In genomic region chr5:97025650-97026049, GRCm38 (mm10) we compare ENCODE assay signal across 33 mouse cellular contexts. TPM values are rescaled to one million over a fixed set of nuclear protein-coding genes. Genes with fewer than 3 reads are reported as not detected.
DNase-seq lines count a peak whose midpoint lies in the region; ATAC-seq and TF ChIP-seq lines count a peak whose summit lies in the region.
"Had no signal": no experiment of that assay in that cellular context is flagged by ENCODE, and none has a peak within 500 bp of the region (broad histone marks: within the 10 kb centered on the region; RNA-seq: fewer than 3 reads in every experiment).

No protein-coding gene starts in this region.

- H3K27me3 ChIP-seq in intestine, postnatal 0 days (replicated peaks; ENCODE audit: control insufficient read depth, insufficient read depth, low read length), result no peaks in the 10 kb centered on the region
- H3K27me3 ChIP-seq in intestine, embryonic 16.5 days (replicated peaks; ENCODE audit: control insufficient read depth, insufficient read depth, low read length), result no peaks in the 10 kb centered on the region
- H3K27me3 ChIP-seq in C2C12 (ENCODE audit: control insufficient read depth, insufficient read depth, insufficient read length), result no peaks in the 10 kb centered on the region
- H3K27me3 ChIP-seq in liver, embryonic 13.5 days, result no peaks in the 10 kb centered on the region
- H3K27me3 ChIP-seq: embryonic facial prominence, embryonic 15.5 days; forebrain, embryonic 13.5 days; heart, embryonic 13.5 days; hindbrain, embryonic 15.5 days; limb, embryonic 12.5 days; neural tube, embryonic 15.5 days; Patski had no signal

- H3K79me3 ChIP-seq in C2C12 (ENCODE audit: low read depth), result peaks cover 8% of the 10 kb centered on the region

- peaks cover 8% of the 10 kb centered on the region for H3K4me1 ChIP-seq in intestine, postnatal 0 days (replicated peaks; ENCODE audit: control insufficient read depth, insufficient read depth, low read length)
- H3K4me1 ChIP-seq in intestine, embryonic 16.5 days (ENCODE audit: control insufficient read depth, insufficient read depth, low read length), result peaks cover 10% of the 10 kb centered on the region
- peaks cover 93% of the 10 kb centered on the region for H3K4me1 ChIP-seq in liver, embryonic 13.5 days (replicated peaks)
- H3K4me1 ChIP-seq: embryonic facial prominence, embryonic 15.5 days had no signal

- H3K4me2 ChIP-seq in intestine, postnatal 0 days (replicated peaks; ENCODE audit: low read depth), result no peak overlapping the region
- H3K4me2 ChIP-seq in intestine, embryonic 16.5 days (ENCODE audit: low read depth, low read length), result no peak overlapping the region
- no peak overlapping the region for H3K4me2 ChIP-seq in liver, embryonic 13.5 days
- H3K4me2 ChIP-seq: embryonic facial prominence, embryonic 15.5 days; forebrain, embryonic 13.5 days; heart, embryonic 13.5 days; hindbrain, embryonic 15.5 days; limb, embryonic 12.5 days; neural tube, embryonic 15.5 days had no signal

- peaks cover 34% of the 10 kb centered on the region for H3K79me2 ChIP-seq in C2C12 (ENCODE audit: control insufficient read depth, insufficient read depth)

- 56% methylated on average over 6 of the region's 6 CpGs for WGBS in intestine, postnatal 0 days
- 73% methylated on average over 6 of the region's 6 CpGs for WGBS in intestine, embryonic 16.5 days
- WGBS in liver, embryonic 13.5 days (ENCODE audit: insufficient replicate concordance), result 81% methylated on average over 6 of the region's 6 CpGs

- no peak overlapping the region for H3K9ac ChIP-seq in intestine, postnatal 0 days (ENCODE audit: low read depth, low read length)
- H3K9ac ChIP-seq in intestine, embryonic 16.5 days (ENCODE audit: low read depth, low read length), result no peak overlapping the region
- no peak overlapping the region for H3K9ac ChIP-seq in liver, embryonic 13.5 days
- H3K9ac ChIP-seq: embryonic facial prominence, embryonic 15.5 days; forebrain, embryonic 13.5 days; heart, embryonic 13.5 days; hindbrain, embryonic 15.5 days; limb, embryonic 12.5 days; neural tube, embryonic 15.5 days had no signal

- no peak for TF ChIP-seq CTCF in intestine, postnatal 0 days (IDR thresholded peaks at IDR 0.05; ENCODE audit: low read depth)
- no peak for TF ChIP-seq CTCF in C2C12 (IDR thresholded peaks at IDR 0.05; ENCODE audit: control insufficient read depth, insufficient read depth, insufficient read length)

- DNase-seq in 3134 (ENCODE audit: extremely low read depth, insufficient read length, low spot score), result peak; percentile 26
- DNase-seq in liver, embryonic 13.5 days, result no peak
- DNase-seq in urinary bladder, postnatal 4 days (ENCODE audit: low spot score in 2 of 2), result no peak
- DNase-seq in embryo, embryonic 11 days, result no peak
- DNase-seq in kidney, postnatal 25 days, result no peak
- DNase-seq: cerebellum, adult 18-20 months; cerebellum, postnatal 14 days; gastrocnemius, postnatal 25 days; heart, postnatal 10 days; kidney, postnatal 14 days; lung, adult 18-20 months; lung, postnatal 4 days; midbrain, embryonic 14.5 days; right cerebral cortex, adult 18-20 months; spleen, adult 18-20 months; thymus, adult 18-20 months; thymus, postnatal 4 days had no signal

- no peak overlapping the region for H3K4me3 ChIP-seq in intestine, postnatal 0 days (ENCODE audit: low read depth, low read length)
- H3K4me3 ChIP-seq in intestine, embryonic 16.5 days (ENCODE audit: low read length), result no peak overlapping the region
- H3K4me3 ChIP-seq in C2C12 (ENCODE audit: insufficient read depth, poor library complexity, severe bottlenecking), result no peak overlapping the region
- H3K4me3 ChIP-seq in liver, embryonic 13.5 days (replicated peaks), result no peak overlapping the region
- H3K4me3 ChIP-seq: embryonic facial prominence, embryonic 10.5 days; embryonic facial prominence, embryonic 15.5 days; forebrain, embryonic 13.5 days; heart, embryonic 13.5 days; hindbrain, embryonic 10.5 days; hindbrain, embryonic 15.5 days; limb, embryonic 12.5 days; neural tube, embryonic 15.5 days had no signal

- H3K27ac ChIP-seq in intestine, postnatal 0 days (ENCODE audit: low read depth, low read length), result no peak overlapping the region
- no peak overlapping the region for H3K27ac ChIP-seq in intestine, embryonic 16.5 days (ENCODE audit: low read length)
- peak overlapping the region; percentile 19; the same call in 1 of the 2 replicates for H3K27ac ChIP-seq in liver, embryonic 13.5 days
- H3K27ac ChIP-seq: embryonic facial prominence, embryonic 10.5 days; embryonic facial prominence, embryonic 15.5 days; forebrain, embryonic 13.5 days; heart, embryonic 13.5 days; hindbrain, embryonic 10.5 days; hindbrain, embryonic 15.5 days; limb, embryonic 12.5 days; neural tube, embryonic 15.5 days; stomach, postnatal 0 days had no signal

- ATAC-seq in intestine, postnatal 0 days, result peak; percentile 40
- no peak for ATAC-seq in intestine, embryonic 16.5 days
- ATAC-seq in liver, embryonic 13.5 days (ENCODE audit: low read depth), result no peak
- ATAC-seq: forebrain, embryonic 13.5 days; inflammation-experienced regulatory T-cells, adult 6 months; lung, postnatal 0 days had no signal

- H3K9me3 ChIP-seq in intestine, postnatal 0 days (ENCODE audit: control insufficient read depth), result no peaks in the 10 kb centered on the region
- no peaks in the 10 kb centered on the region for H3K9me3 ChIP-seq in intestine, embryonic 16.5 days (ENCODE audit: control insufficient read depth, low read length)
- H3K9me3 ChIP-seq in liver, embryonic 13.5 days (replicated peaks), result no peaks in the 10 kb centered on the region
- H3K9me3 ChIP-seq: embryonic facial prominence, embryonic 10.5 days; embryonic facial prominence, embryonic 15.5 days; forebrain, embryonic 13.5 days; G1E; heart, embryonic 13.5 days; hindbrain, embryonic 10.5 days; hindbrain, embryonic 15.5 days; limb, embryonic 12.5 days; neural tube, embryonic 15.5 days had no signal

- no peak overlapping the region for H3ac ChIP-seq in C2C12 (ENCODE audit: control insufficient read depth, insufficient read length, low read depth)

- H3K36me3 ChIP-seq in intestine, postnatal 0 days (ENCODE audit: control insufficient read depth, insufficient read depth), result peaks cover 7% of the 10 kb centered on the region; the same call in 1 of the 2 replicates
- no peaks in the 10 kb centered on the region; the same call in 1 of the 2 replicates for H3K36me3 ChIP-seq in intestine, embryonic 16.5 days (ENCODE audit: control insufficient read depth, insufficient read depth, low read length)
- no peaks in the 10 kb centered on the region for H3K36me3 ChIP-seq in C2C12 (ENCODE audit: control insufficient read depth, insufficient read depth)
- peaks cover 46% of the 10 kb centered on the region for H3K36me3 ChIP-seq in liver, embryonic 13.5 days
- H3K36me3 ChIP-seq: embryonic facial prominence, embryonic 10.5 days; embryonic facial prominence, embryonic 15.5 days; hindbrain, embryonic 10.5 days; hindbrain, embryonic 15.5 days; limb, embryonic 12.5 days; neural tube, embryonic 15.5 days had no signal

TF ChIP-seq in C2C12, 6 proteins besides CTCF, POLR2A, EP300 and RAD21:
- TF ChIP-seq FOSL1 (IDR thresholded peaks at IDR 0.05; ENCODE audit: insufficient read depth, low read length, poor library complexity, severe bottlenecking), result no peak
- no peak for TF ChIP-seq USF1 (IDR thresholded peaks at IDR 0.05; ENCODE audit: low read depth)
- TF ChIP-seq MAX (IDR thresholded peaks at IDR 0.05), result no peak
- no peak for TF ChIP-seq MYOG (IDR thresholded peaks at IDR 0.05; ENCODE audit: control insufficient read depth, extremely low read depth, insufficient read length)
- peak; percentile 15 for TF ChIP-seq CEBPB (IDR thresholded peaks at IDR 0.05; ENCODE audit: low read depth)
- peak; percentile 31 for TF ChIP-seq MYOD1 (IDR thresholded peaks at IDR 0.05; ENCODE audit: control insufficient read depth, insufficient read length, low read depth)

RNA-seq across cellular contexts. Expression of gene Bmp2k, which starts 28.2 kb away (rescaled TPM):
- polyA plus RNA-seq in intestine, postnatal 0 days (2015; fragmentation: Nextera tagmentation; extraction: Ambion mirVana), result 21.2 and 23.8 TPM in 2 replicates
- polyA plus RNA-seq in intestine, embryonic 16.5 days (2015; fragmentation: Nextera tagmentation; extraction: Ambion mirVana), result 12.5 and 17.2 TPM in 2 replicates
- 5.9 TPM for polyA plus RNA-seq in C2C12 (2012; fragmentation: generic; extraction: Trizol)
- polyA plus RNA-seq in liver, embryonic 13.5 days (2015; fragmentation: Nextera tagmentation; extraction: Ambion mirVana), result 34.7 and 39.3 TPM in 2 replicates
